Mouse (Mus musculus) forebrain, embryonic 11.5 days (tissue): ENCODE results near the gene Plpp1. TPM values are rescaled to one million over a fixed set of nuclear protein-coding genes. Genes with fewer than 3 reads are reported as not detected.
A peak's percentile ranks its signal among the peaks of the same experiment; 100 is the strongest.

ENCODE experiments used
- ATAC-seq: fragments of 200-750 bp; cut with Nextera tagmentation; replicated peaks from 2 replicates; pipeline ENCODE4 v1.8.0; 2017; ENCODE audit warnings: moderate TSS enrichment; ENCODE audit not compliant: low FRiP score
- DNase-seq: peaks from one replicate; pipeline ENCODE4 v3.0.0-alpha.2; 2017; ENCODE audit warnings: low spot score
- H3K27ac ChIP-seq: fragments of 300-500 bp; sonication (generic); 2 replicates; pipeline ENCODE4 v1.5.1; 2014; ENCODE audit warnings: low read depth, low read length
- H3K27me3 ChIP-seq: fragments of 300-500 bp; sonication (generic); 2 replicates; pipeline ENCODE4 v1.6.1; 2014; ENCODE audit warnings: mild to moderate bottlenecking, low read length, mixed read lengths; ENCODE audit not compliant: control insufficient read depth, insufficient read depth
- H3K36me3 ChIP-seq: fragments of 300-500 bp; sonication (generic); 2 replicates; pipeline ENCODE4 v1.6.1; 2014; ENCODE audit warnings: mild to moderate bottlenecking, low read length, moderate library complexity, mixed read lengths; ENCODE audit not compliant: control insufficient read depth, insufficient read depth
- H3K4me1 ChIP-seq: fragments of 300-500 bp; sonication (generic); replicated peaks from 2 replicates; pipeline ENCODE4 v1.6.1; 2014; ENCODE audit warnings: low read length, mixed read lengths; ENCODE audit not compliant: control insufficient read depth, insufficient read depth
- H3K4me2 ChIP-seq: fragments of 300-500 bp; sonication (generic); 2 replicates; pipeline ENCODE4 v1.6.1; 2014; ENCODE audit warnings: low read depth, mild to moderate bottlenecking, low read length, moderate library complexity, mixed read lengths; ENCODE audit not compliant: severe bottlenecking
- H3K4me3 ChIP-seq: fragments of 300-500 bp; sonication (generic); 2 replicates; pipeline ENCODE4 v1.5.1; 2014; ENCODE audit warnings: low read depth, low read length
- H3K9ac ChIP-seq: fragments of 300-500 bp; sonication (generic); 2 replicates; pipeline ENCODE4 v1.6.1; 2014; ENCODE audit warnings: low read length
- H3K9me3 ChIP-seq: fragments of 300-500 bp; sonication (generic); 2 replicates; pipeline ENCODE4 v1.6.1; 2016; ENCODE audit warnings: low read length, mixed read lengths; ENCODE audit not compliant: control insufficient read depth
- WGBS: fragments of 180-500 bp; shearing (Covaris S2); extraction: QIAGEN DNeasy Blood & Tissue Kit; methylation state at CpG from one replicate; pipeline ENCODE4 v1.1.7; 2014; 5-methylcytosine and 5-hydroxymethylcytosine counted together
- polyA plus RNA-seq: library from polyadenylated mRNA; unstranded; fragments of >200 nt; fragmentation: Nextera tagmentation; extraction: Ambion mirVana; gene quantifications from 2 replicates; pipeline ENCODE4 v1.2.1, GENCODE M21; 2014

Gene Plpp1
- polyA plus RNA-seq = 16.1 and 16.2 TPM in 2 replicates

- peak within 1 kb of the TSS; percentile 77 for H3K27ac ChIP-seq
- peak within 1 kb of the TSS; percentile 60 for H3K4me2 ChIP-seq
- no peaks in the 10 kb centered on the region for H3K27me3 ChIP-seq
- peak within 1 kb of the TSS; percentile 63 for H3K4me3 ChIP-seq
- peak; percentile 99 for ATAC-seq
- under 1% methylated on average over 83 of the region's 83 CpGs for WGBS
- H3K36me3 ChIP-seq = no peaks in the 10 kb centered on the region
- peak; percentile 98 for DNase-seq
- no peaks in the 10 kb centered on the region for H3K4me1 ChIP-seq
- H3K9ac ChIP-seq = peak within 1 kb of the TSS; percentile 75
- H3K9me3 ChIP-seq = no peaks in the 10 kb centered on the region
These were observed at the start of gene Plpp1 for GRCm38 (mm10) chr13:112800597-112801380. Plpp1 (plus strand) TSS chr13:112800792.

GRCm38 (mm10) chr13:112751454-112752308 is 48.9 kb upstream of the Plpp1 start:
- Histone ChIP-seq H3K4me2 (0 out of 2 replicates have a peak overlapping the region, but pooled peaks have one; percentile 15), H3K9me3 (no peaks in the 10 kb centered on the region), H3K27ac (no peak overlapping the region), H3K4me1 (peaks cover 6% of the 10 kb centered on the region; the same call in 1 of the 2 replicates), H3K27me3 (no peaks in the 10 kb centered on the region), H3K4me3 (no peak overlapping the region), H3K9ac (no peak overlapping the region), H3K36me3 (no peaks in the 10 kb centered on the region)
- DNase-seq (peak; percentile 76), ATAC-seq (peak; percentile 77)
- 38% methylated on average over 18 of the region's 18 CpGs for WGBS

GRCm38 (mm10) chr13:112752309-112752975 is 48.1 kb upstream of the Plpp1 start:
- H3K27me3 ChIP-seq = no peaks in the 10 kb centered on the region
- no peaks in the 10 kb centered on the region for H3K9me3 ChIP-seq
- H3K36me3 ChIP-seq = no peaks in the 10 kb centered on the region
- H3K4me3 ChIP-seq = no peak overlapping the region
- H3K27ac ChIP-seq = no peak overlapping the region
- 84% methylated on average over 11 of the region's 11 CpGs for WGBS
- peaks cover 6% of the 10 kb centered on the region; the same call in 1 of the 2 replicates for H3K4me1 ChIP-seq
- no peak overlapping the region for H3K9ac ChIP-seq
- no peak overlapping the region for H3K4me2 ChIP-seq
- ATAC-seq (no peak), DNase-seq (no peak)

- ATAC-seq = no peak
- no peaks in the 10 kb centered on the region for H3K27me3 ChIP-seq
- H3K4me3 ChIP-seq = no peak overlapping the region
- no peak overlapping the region for H3K27ac ChIP-seq
- DNase-seq = no peak
- no peak overlapping the region for H3K4me2 ChIP-seq
- no peak overlapping the region for H3K9ac ChIP-seq
- H3K9me3 ChIP-seq = no peaks in the 10 kb centered on the region
- WGBS = 87% methylated on average over 9 of the region's 9 CpGs
- H3K4me1 ChIP-seq = peaks cover 6% of the 10 kb centered on the region; the same call in 1 of the 2 replicates
- no peaks in the 10 kb centered on the region for H3K36me3 ChIP-seq
These were observed 47.1 kb upstream of the Plpp1 start for GRCm38 (mm10) chr13:112753522-112753921.

GRCm38 (mm10) chr13:112754871-112755270 is 45.7 kb upstream of the Plpp1 start:
- H3K36me3 ChIP-seq = no peaks in the 10 kb centered on the region
- ATAC-seq = no peak
- no peak overlapping the region for H3K9ac ChIP-seq
- H3K4me1 ChIP-seq = peaks cover 6% of the 10 kb centered on the region; the same call in 1 of the 2 replicates
- H3K9me3 ChIP-seq = no peaks in the 10 kb centered on the region
- H3K27me3 ChIP-seq = no peaks in the 10 kb centered on the region
- DNase-seq = no peak
- no peak overlapping the region for H3K27ac ChIP-seq
- WGBS = 64% methylated on average over 4 of the region's 4 CpGs
- no peak overlapping the region for H3K4me3 ChIP-seq
- no peak overlapping the region for H3K4me2 ChIP-seq

GRCm38 (mm10) chr13:112755507-112756010 is 45.0 kb upstream of the Plpp1 start:
- no peak overlapping the region for H3K4me2 ChIP-seq
- no peak overlapping the region for H3K27ac ChIP-seq
- DNase-seq (no peak), ATAC-seq (no peak)
- 67% methylated on average over 11 of the region's 11 CpGs for WGBS
- H3K9me3 ChIP-seq = no peaks in the 10 kb centered on the region
- no peaks in the 10 kb centered on the region for H3K27me3 ChIP-seq
- no peak overlapping the region for H3K9ac ChIP-seq
- no peak overlapping the region for H3K4me3 ChIP-seq
- peaks cover 6% of the 10 kb centered on the region; the same call in 1 of the 2 replicates for H3K4me1 ChIP-seq
- no peaks in the 10 kb centered on the region for H3K36me3 ChIP-seq

- no peak overlapping the region for H3K9ac ChIP-seq
- no peaks in the 10 kb centered on the region for H3K36me3 ChIP-seq
- H3K27ac ChIP-seq = no peak overlapping the region
- H3K4me3 ChIP-seq = no peak overlapping the region
- H3K4me2 ChIP-seq = no peak overlapping the region
- WGBS = 91% methylated on average over 9 of the region's 9 CpGs
- no peaks in the 10 kb centered on the region for H3K9me3 ChIP-seq
- no peaks in the 10 kb centered on the region for H3K27me3 ChIP-seq
- DNase-seq = no peak
- no peaks in the 10 kb centered on the region for H3K4me1 ChIP-seq
- ATAC-seq = no peak
These were observed 43.2 kb upstream of the Plpp1 start for GRCm38 (mm10) chr13:112757395-112757794.

- DNase-seq = no peak
- no peak overlapping the region for H3K4me3 ChIP-seq
- H3K27me3 ChIP-seq = no peaks in the 10 kb centered on the region
- ATAC-seq = no peak
- H3K36me3 ChIP-seq = no peaks in the 10 kb centered on the region
- H3K9ac ChIP-seq = no peak overlapping the region
- no peaks in the 10 kb centered on the region for H3K9me3 ChIP-seq
- H3K4me1 ChIP-seq = no peaks in the 10 kb centered on the region
- WGBS = 89% methylated on average over 6 of the region's 6 CpGs
- H3K27ac ChIP-seq = no peak overlapping the region
- H3K4me2 ChIP-seq = no peak overlapping the region
These were observed 42.0 kb upstream of the Plpp1 start for GRCm38 (mm10) chr13:112758546-112759090.
